Mouse (Mus musculus) liver, postnatal 0 days (tissue): ENCODE results near the gene Evi2. TPM values are rescaled to one million over a fixed set of nuclear protein-coding genes. Genes with fewer than 3 reads are reported as not detected.

ENCODE experiments used
- ATAC-seq: fragments of 200-750 bp; cut with Nextera tagmentation; 2 replicates; pipeline ENCODE4 v1.8.0; 2017; ENCODE audit warnings: mild to moderate bottlenecking, moderate library complexity
- DNase-seq: peaks from one replicate; pipeline ENCODE4 v3.0.0-alpha.2; 2016
- H3K27ac ChIP-seq: fragments of 300-500 bp; sonication (generic); 2 replicates; pipeline ENCODE4 v1.5.1; 2014; ENCODE audit warnings: antibody characterized with exemption, moderate library complexity, mild to moderate bottlenecking, low read depth
- H3K27me3 ChIP-seq: fragments of 300-500 bp; sonication (generic); 2 replicates; pipeline ENCODE4 v1.6.1; 2014; ENCODE audit warnings: low read length, control low read depth, mixed read lengths; ENCODE audit not compliant: insufficient read depth
- H3K36me3 ChIP-seq: fragments of 300-500 bp; sonication (generic); replicated peaks from 2 replicates; pipeline ENCODE4 v1.6.1; 2014; ENCODE audit warnings: mild to moderate bottlenecking, control low read depth, low read length, moderate library complexity, mixed read lengths; ENCODE audit not compliant: insufficient read depth
- H3K4me1 ChIP-seq: fragments of 300-500 bp; sonication (generic); 2 replicates; pipeline ENCODE4 v1.6.1; 2014; ENCODE audit warnings: antibody characterized with exemption, mild to moderate bottlenecking, control low read depth; ENCODE audit not compliant: insufficient read depth
- H3K4me2 ChIP-seq: fragments of 300-500 bp; sonication (generic); 2 replicates; pipeline ENCODE4 v1.6.1; 2014; ENCODE audit warnings: low read depth, mild to moderate bottlenecking, low read length, moderate library complexity, mixed read lengths
- H3K4me3 ChIP-seq: fragments of 300-500 bp; sonication (generic); 2 replicates; pipeline ENCODE4 v1.5.1; 2014; ENCODE audit warnings: low read depth, low read length
- H3K9ac ChIP-seq: fragments of 300-500 bp; sonication (generic); replicated peaks from 2 replicates; pipeline ENCODE4 v1.6.1; 2014; ENCODE audit warnings: mild to moderate bottlenecking, moderate library complexity
- H3K9me3 ChIP-seq: fragments of 300-500 bp; sonication (generic); 2 replicates; pipeline ENCODE4 v1.6.1; 2016; ENCODE audit warnings: mild to moderate bottlenecking, control low read depth, low read length, mixed read lengths
- CTCF ChIP-seq: sonication (generic); IDR thresholded peaks from 2 replicates; pipeline ENCODE4 v1.5.1; 2016; ENCODE audit warnings: antibody characterized with exemption, low read depth
- EP300 ChIP-seq: IDR thresholded peaks from 2 replicates; pipeline ENCODE4 v1.6.1; 2016; ENCODE audit warnings: antibody characterized with exemption, low read depth, mild to moderate bottlenecking
- WGBS: fragments of 180-500 bp; shearing (Covaris S2); extraction: QIAGEN DNeasy Blood & Tissue Kit; methylation state at CpG from one replicate; pipeline ENCODE4 v1.1.7; 2014; ENCODE audit not compliant: insufficient replicate concordance; 5-methylcytosine and 5-hydroxymethylcytosine counted together
- polyA plus RNA-seq: library from polyadenylated mRNA; unstranded; fragments of >200 nt; fragmentation: Nextera tagmentation; extraction: Ambion mirVana; gene quantifications from 2 replicates; pipeline ENCODE4 v1.2.1, GENCODE M21; 2015

Evi2 gene
- polyA plus RNA-seq, 1 experiment from 2014 or later = 0.99 TPM

DNA sequence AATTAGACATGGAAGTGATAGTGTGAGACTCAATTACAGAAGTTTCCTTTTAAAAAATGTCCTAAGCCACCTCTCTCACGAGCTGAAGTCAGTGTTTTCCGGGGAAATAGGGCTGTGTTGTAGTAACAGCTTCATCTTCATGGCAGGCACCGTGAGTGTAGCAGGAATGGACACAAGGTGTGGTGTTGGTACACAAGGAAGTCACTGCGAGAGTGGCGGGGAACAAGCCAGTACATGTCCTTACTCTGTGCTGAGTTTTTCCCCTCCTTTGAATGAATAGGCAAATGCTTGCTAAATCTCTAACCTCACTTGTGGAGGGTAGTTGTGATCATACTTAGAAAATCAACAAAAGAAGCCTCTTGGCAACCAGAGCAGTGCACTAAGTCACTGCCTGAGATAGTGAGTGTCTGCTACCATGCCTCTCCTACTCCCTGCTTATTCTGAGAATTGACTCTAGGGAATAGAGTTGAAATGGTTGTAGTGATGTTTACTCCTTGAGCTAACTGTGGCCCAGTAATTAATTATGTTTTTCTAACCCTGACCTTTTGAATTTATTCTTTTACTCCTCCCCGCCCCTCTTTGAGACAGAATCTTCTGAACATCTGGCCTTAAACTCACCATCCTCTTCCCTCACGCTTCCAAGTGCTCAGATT is 46.4 kb downstream of the Evi2 start:
- DNase-seq (no peak), ATAC-seq (no peak)
- Histone ChIP-seq H3K9me3 (no peaks in the 10 kb centered on the region), H3K4me3 (no peak overlapping the region), H3K4me1 (no peaks in the 10 kb centered on the region), H3K36me3 (0 out of 2 replicates have a peak, but pooled peaks cover 2% of the 10 kb centered on the region), H3K9ac (no peak overlapping the region), H3K27me3 (no peaks in the 10 kb centered on the region), H3K4me2 (no peak overlapping the region), H3K27ac (no peak overlapping the region)
- TF ChIP-seq EP300 (no peak), CTCF (no peak)
- 78% methylated on average over 7 of the region's 7 CpGs for WGBS

DNA sequence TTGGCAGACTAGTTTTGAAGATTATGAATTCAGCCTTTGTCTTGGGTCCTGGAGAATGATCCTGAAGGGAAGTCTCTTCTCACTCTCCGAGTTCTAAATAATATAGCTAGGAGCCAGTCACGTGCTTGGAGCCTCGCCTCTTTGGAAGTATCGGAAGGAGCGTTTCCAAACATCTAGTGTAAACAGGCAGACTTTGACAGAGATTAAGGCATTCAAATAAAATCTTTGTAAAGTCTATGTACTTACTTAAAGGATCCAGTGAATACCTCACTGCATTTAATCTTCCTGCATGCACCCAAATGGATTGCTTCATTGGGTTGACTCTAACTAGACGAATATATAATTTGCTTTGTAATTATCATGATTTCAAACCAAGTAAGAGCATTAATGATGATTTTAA is 47.0 kb downstream of the Evi2 start:
- no peak overlapping the region for H3K27ac ChIP-seq
- ATAC-seq = no peak
- H3K9ac ChIP-seq = no peak overlapping the region
- H3K4me1 ChIP-seq = no peaks in the 10 kb centered on the region
- no peaks in the 10 kb centered on the region for H3K9me3 ChIP-seq
- 87% methylated on average over 6 of the region's 6 CpGs for WGBS
- no peak overlapping the region for H3K4me3 ChIP-seq
- TF ChIP-seq CTCF (no peak), EP300 (no peak)
- DNase-seq = no peak
- H3K36me3 ChIP-seq = peaks cover 2% of the 10 kb centered on the region; the same call in 1 of the 2 replicates
- H3K27me3 ChIP-seq = no peaks in the 10 kb centered on the region
- no peak overlapping the region for H3K4me2 ChIP-seq

GRCm38 (mm10) chr11:79468097-79468496 is 62.3 kb downstream of the Evi2 start:
- WGBS = 70% methylated on average over 1 of the region's 1 CpGs
- no peak overlapping the region for H3K9ac ChIP-seq
- H3K4me1 ChIP-seq = no peaks in the 10 kb centered on the region
- ATAC-seq (no peak), DNase-seq (no peak)
- no peak overlapping the region for H3K4me2 ChIP-seq
- no peak overlapping the region for H3K27ac ChIP-seq
- no peak overlapping the region for H3K4me3 ChIP-seq
- H3K9me3 ChIP-seq = no peaks in the 10 kb centered on the region
- peaks cover 19% of the 10 kb centered on the region for H3K36me3 ChIP-seq
- TF ChIP-seq EP300 = no peak
- no peak for TF ChIP-seq CTCF
- H3K27me3 ChIP-seq = no peaks in the 10 kb centered on the region

Other genes with a start within 250 kb of the Evi2 start
- not detected in 2 replicates for gene Gm9964, start 233.7 kb downstream of the Evi2 start, polyA plus RNA-seq
- gene Nf1, start 190.9 kb downstream of the Evi2 start, polyA plus RNA-seq = 2.7 and 2.8 TPM in 2 replicates
- 0.05 and 0.09 TPM in 2 replicates for gene Omg, start 26.5 kb downstream of the Evi2 start, polyA plus RNA-seq
- 7.7 and 7.9 TPM in 2 replicates for gene Evi2b, start 6.8 kb downstream of the Evi2 start, polyA plus RNA-seq
- gene Evi2a, start within 50 bp of the Evi2 start, polyA plus RNA-seq = 6.7 and 7.2 TPM in 2 replicates
- 1.1 and 1.2 TPM in 2 replicates for gene Rab11fip4, start 60.6 kb upstream of the Evi2 start, polyA plus RNA-seq